Mouse (Mus musculus) lung, postnatal 0 days (tissue): ENCODE measurements around the gene Camk2n1. TPM values are rescaled to one million over a fixed set of nuclear protein-coding genes. Genes with fewer than 3 reads are reported as not detected.

Experiments
- ATAC-seq: fragments of 200-750 bp; cut with Nextera tagmentation; 2 replicates; pipeline ENCODE4 v1.8.0; 2017; ENCODE audit warnings: moderate library complexity
- DNase-seq: peaks from one replicate; pipeline ENCODE4 v3.0.0-alpha.2; 2016; ENCODE audit warnings: low spot score
- H3K27ac ChIP-seq: fragments of 300-500 bp; sonication (generic); 2 replicates; pipeline ENCODE4 v1.5.1; 2014; ENCODE audit warnings: antibody characterized with exemption, mild to moderate bottlenecking, low read length, mixed read lengths
- H3K27me3 ChIP-seq: fragments of 300-500 bp; sonication (generic); replicated peaks from 2 replicates; pipeline ENCODE4 v1.6.1; 2014; ENCODE audit warnings: low read length, mixed read lengths; ENCODE audit not compliant: insufficient read depth
- H3K36me3 ChIP-seq: fragments of 300-500 bp; sonication (generic); 2 replicates; pipeline ENCODE4 v1.6.1; 2014; ENCODE audit warnings: low read length, mixed read lengths; ENCODE audit not compliant: insufficient read depth
- H3K4me1 ChIP-seq: fragments of 300-500 bp; sonication (generic); 2 replicates; pipeline ENCODE4 v1.6.1; 2014; ENCODE audit warnings: antibody characterized with exemption, low read depth, low read length, mixed read lengths; ENCODE audit not compliant: insufficient read depth
- H3K4me2 ChIP-seq: fragments of 300-500 bp; sonication (generic); replicated peaks from 2 replicates; pipeline ENCODE4 v1.6.1; 2014; ENCODE audit warnings: low read depth, mild to moderate bottlenecking, low read length, moderate library complexity, mixed read lengths
- H3K4me3 ChIP-seq: fragments of 300-500 bp; sonication (generic); 2 replicates; pipeline ENCODE4 v1.5.1; 2014; ENCODE audit warnings: low read depth, low read length
- H3K9ac ChIP-seq: fragments of 300-500 bp; sonication (generic); replicated peaks from 2 replicates; pipeline ENCODE4 v1.6.1; 2014; ENCODE audit warnings: low read depth, mild to moderate bottlenecking
- H3K9me3 ChIP-seq: fragments of 300-500 bp; sonication (generic); 2 replicates; pipeline ENCODE4 v1.6.1; 2016; ENCODE audit warnings: low read length, mixed read lengths
- CTCF ChIP-seq: IDR thresholded peaks from 2 replicates; pipeline ENCODE4 v1.5.1; 2016; ENCODE audit warnings: antibody characterized with exemption, mild to moderate bottlenecking
- EP300 ChIP-seq: IDR thresholded peaks from 2 replicates; pipeline ENCODE4 v1.6.1; 2016; ENCODE audit warnings: antibody characterized with exemption, mild to moderate bottlenecking, control low read depth
- WGBS: fragments of 180-500 bp; shearing (Covaris S2); extraction: QIAGEN DNeasy Blood & Tissue Kit; methylation state at CpG from one replicate; pipeline ENCODE4 v1.1.7; 2014; 5-methylcytosine and 5-hydroxymethylcytosine counted together
- polyA plus RNA-seq: library from polyadenylated mRNA; unstranded; fragments of >200 nt; fragmentation: Nextera tagmentation; extraction: Ambion mirVana; gene quantifications from 2 replicates; pipeline ENCODE4 v1.2.1, GENCODE M21; 2015

Gene Camk2n1
- polyA plus RNA-seq, 1 experiment from 2014 or later = 10.9 TPM

- Histone ChIP-seq H3K4me2 (no peak overlapping the region), H3K36me3 (no peaks in the 10 kb centered on the region), H3K4me1 (peaks cover 23% of the 10 kb centered on the region; the same call in 1 of the 2 replicates), H3K27ac (no peak overlapping the region), H3K4me3 (no peak overlapping the region), H3K9ac (no peak overlapping the region), H3K27me3 (no peaks in the 10 kb centered on the region), H3K9me3 (no peaks in the 10 kb centered on the region)
- DNase-seq (no peak), ATAC-seq (no peak)
- TF ChIP-seq EP300 (no peak), CTCF (no peak)
- 98% methylated on average over 5 of the region's 5 CpGs for whole genome bisulfite sequencing
These were observed 7.4 kb downstream of the Camk2n1 start for GRCm38 (mm10) chr4:138461471-138461870.

GRCm38 (mm10) chr4:138462971-138463831, 9.1 kb downstream of the Camk2n1 start:
- no peak overlapping the region for H3K9ac ChIP-seq
- peak overlapping the region; percentile 82 for H3K27ac ChIP-seq
- H3K4me2 ChIP-seq = peak overlapping the region; percentile 35

DNA sequence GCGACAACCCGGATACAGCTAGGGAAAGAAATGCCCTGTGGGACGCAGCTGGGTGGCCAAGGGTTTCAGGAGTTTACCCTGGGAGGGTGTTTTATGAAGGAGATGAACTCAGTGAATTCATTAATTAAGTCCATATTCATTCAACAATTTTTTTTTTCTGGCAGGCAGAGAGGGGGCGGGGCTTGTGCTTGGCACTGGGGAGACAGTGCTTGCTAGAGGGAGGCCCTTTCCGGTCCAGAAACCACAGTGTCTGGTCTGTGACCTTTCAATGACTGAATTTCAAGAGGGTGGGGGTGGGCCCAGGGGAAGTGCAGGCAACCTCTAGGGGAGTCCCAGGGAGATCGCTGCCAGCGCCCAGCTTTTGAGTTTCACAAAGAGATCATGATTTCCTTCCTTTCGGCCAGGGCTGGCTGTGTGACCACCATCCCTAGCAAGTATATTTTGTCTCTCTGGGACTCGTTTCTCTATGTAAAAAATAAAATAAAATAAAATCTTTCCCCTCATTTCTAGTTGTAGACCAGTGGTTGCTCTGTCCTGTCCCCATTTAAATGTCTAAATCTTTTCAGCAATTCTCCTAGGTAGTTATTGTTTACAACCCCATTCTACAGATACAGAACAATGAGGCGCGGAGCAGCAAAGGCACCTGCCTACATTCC, 9.8 kb downstream of the Camk2n1 start:
- no peaks in the 10 kb centered on the region for H3K27me3 ChIP-seq
- WGBS = 8% methylated on average over 11 of the region's 11 CpGs
- H3K9me3 ChIP-seq = no peaks in the 10 kb centered on the region
- H3K4me3 ChIP-seq = no peak overlapping the region
- TF ChIP-seq EP300 (no peak), CTCF (peak; percentile 9; the same call in 1 of the 2 replicates)
- DNase-seq (peak; percentile 83), ATAC-seq (peak; percentile 80)
- peak overlapping the region; percentile 82 for H3K27ac ChIP-seq
- peaks cover 20% of the 10 kb centered on the region; the same call in 1 of the 2 replicates for H3K4me1 ChIP-seq
- H3K9ac ChIP-seq = no peak overlapping the region
- H3K36me3 ChIP-seq = no peaks in the 10 kb centered on the region
- H3K4me2 ChIP-seq = peak overlapping the region; percentile 35

More at GRCm38 (mm10) chr4:138462971-138463831, 9.1 kb downstream of the Camk2n1 start:
- no peak overlapping the region for H3K4me3 ChIP-seq
- no peaks in the 10 kb centered on the region for H3K36me3 ChIP-seq
- 4% methylated on average over 11 of the region's 11 CpGs for WGBS
- no peaks in the 10 kb centered on the region for H3K27me3 ChIP-seq
- peak; percentile 57 for ATAC-seq
- TF ChIP-seq CTCF (peak; percentile 50), EP300 (peak; percentile 24; the same call in 1 of the 2 replicates)
- no peaks in the 10 kb centered on the region for H3K9me3 ChIP-seq
- peak; percentile 90 for DNase-seq
- peaks cover 20% of the 10 kb centered on the region; the same call in 1 of the 2 replicates for H3K4me1 ChIP-seq

DNA sequence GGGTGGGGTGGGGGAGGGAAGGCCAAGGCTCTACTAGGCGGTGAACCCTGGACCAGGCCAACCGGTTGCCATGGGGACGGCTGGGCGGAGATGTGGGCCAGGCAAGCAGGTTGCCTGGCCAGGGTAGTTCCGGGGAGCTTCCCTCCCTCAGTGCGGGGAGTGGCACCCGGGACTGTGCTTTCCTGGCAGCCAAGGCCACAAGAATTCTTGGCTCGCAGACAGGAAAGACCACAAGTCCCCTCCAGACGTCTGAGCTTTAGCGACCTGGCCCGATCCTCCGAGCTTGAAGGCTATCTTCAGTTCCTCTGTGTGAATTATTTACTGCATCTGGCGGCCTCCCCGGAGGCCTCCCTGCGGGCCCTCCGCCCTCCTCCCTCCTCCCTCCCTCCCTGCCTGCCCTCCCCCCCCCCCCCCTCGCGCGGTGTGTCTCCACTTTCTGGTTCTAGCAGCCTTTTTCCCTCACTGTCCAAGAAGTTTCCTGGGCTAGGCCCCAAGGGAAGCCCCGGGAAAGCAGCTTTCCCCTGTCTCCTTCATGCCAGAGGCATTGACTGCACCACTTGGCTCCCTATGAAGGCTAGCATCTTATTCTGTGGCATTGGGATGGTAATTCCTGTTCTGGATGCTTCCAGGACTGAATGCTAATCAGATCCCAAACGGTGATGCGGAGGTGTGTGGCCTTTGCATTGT, 10.7 kb downstream of the Camk2n1 start:
- Histone ChIP-seq H3K9ac (no peak overlapping the region), H3K9me3 (no peaks in the 10 kb centered on the region), H3K27me3 (no peaks in the 10 kb centered on the region), H3K36me3 (no peaks in the 10 kb centered on the region), H3K4me2 (peak overlapping the region; percentile 35), H3K4me1 (peaks cover 23% of the 10 kb centered on the region; the same call in 1 of the 2 replicates), H3K4me3 (no peak overlapping the region), H3K27ac (no peak overlapping the region)
- TF ChIP-seq CTCF (no peak), EP300 (no peak)
- 4% methylated on average over 18 of the region's 22 CpGs for WGBS
- ATAC-seq (peak; percentile 51), DNase-seq (peak; percentile 78)

GRCm38 (mm10) chr4:138465446-138465845, 11.3 kb downstream of the Camk2n1 start:
- H3K4me1 ChIP-seq = peaks cover 23% of the 10 kb centered on the region; the same call in 1 of the 2 replicates
- H3K9ac ChIP-seq = no peak overlapping the region
- no peaks in the 10 kb centered on the region for H3K36me3 ChIP-seq
- H3K9me3 ChIP-seq = no peaks in the 10 kb centered on the region
- 54% methylated on average over 8 of the region's 8 CpGs for WGBS
- TF ChIP-seq EP300 (no peak), CTCF (no peak)
- H3K27ac ChIP-seq = no peak overlapping the region
- no peaks in the 10 kb centered on the region for H3K27me3 ChIP-seq
- ATAC-seq (no peak), DNase-seq (no peak)
- H3K4me3 ChIP-seq = no peak overlapping the region
- H3K4me2 ChIP-seq = no peak overlapping the region

DNA sequence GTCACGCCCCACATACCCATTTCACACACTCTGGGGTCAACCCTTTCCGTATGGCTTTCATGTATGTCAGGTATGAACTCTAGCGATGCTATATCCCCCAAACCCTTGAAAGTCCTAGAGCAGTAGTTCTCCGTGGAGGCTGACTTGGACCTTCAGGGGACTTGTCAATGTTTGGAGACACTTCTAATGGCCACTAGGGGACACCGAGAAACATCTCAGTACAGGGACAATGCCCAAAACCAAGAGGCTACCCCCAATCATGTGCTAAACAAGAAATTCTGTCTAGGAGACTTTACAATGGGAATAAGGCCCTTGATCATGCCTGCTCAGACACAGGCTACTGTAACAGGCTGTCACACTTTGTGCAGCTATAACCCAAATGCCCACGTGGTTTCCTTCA, 12.6 kb downstream of the Camk2n1 start:
- no peak for DNase-seq
- Histone ChIP-seq H3K4me2 (no peak overlapping the region), H3K9me3 (no peaks in the 10 kb centered on the region), H3K9ac (no peak overlapping the region), H3K27ac (no peak overlapping the region), H3K27me3 (no peaks in the 10 kb centered on the region), H3K4me3 (no peak overlapping the region), H3K36me3 (no peaks in the 10 kb centered on the region), H3K4me1 (peaks cover 23% of the 10 kb centered on the region; the same call in 1 of the 2 replicates)
- TF ChIP-seq CTCF (peak; percentile 49), EP300 (no peak)
- 69% methylated on average over 6 of the region's 6 CpGs for WGBS
- no peak for ATAC-seq
